Mouse (Mus musculus) gastrocnemius, adult 18-20 months (tissue): ENCODE measurements around the gene Vamp1. TPM values are rescaled to one million over a fixed set of nuclear protein-coding genes. Genes with fewer than 3 reads are reported as not detected.

Experiments used
- DNase-seq: peaks from one replicate; pipeline ENCODE4 v3.0.0; 2021; ENCODE audit warnings: low spot score
- total RNA-seq, 2 experiments: library from RNA; stranded (reverse); gene quantifications; 2 replicates each; pipeline ENCODE4 v1.2.3; 2021

Gene Vamp1
- total RNA-seq, 2 experiments from 2014 or later = 13.1 to 14.9 TPM

DNA sequence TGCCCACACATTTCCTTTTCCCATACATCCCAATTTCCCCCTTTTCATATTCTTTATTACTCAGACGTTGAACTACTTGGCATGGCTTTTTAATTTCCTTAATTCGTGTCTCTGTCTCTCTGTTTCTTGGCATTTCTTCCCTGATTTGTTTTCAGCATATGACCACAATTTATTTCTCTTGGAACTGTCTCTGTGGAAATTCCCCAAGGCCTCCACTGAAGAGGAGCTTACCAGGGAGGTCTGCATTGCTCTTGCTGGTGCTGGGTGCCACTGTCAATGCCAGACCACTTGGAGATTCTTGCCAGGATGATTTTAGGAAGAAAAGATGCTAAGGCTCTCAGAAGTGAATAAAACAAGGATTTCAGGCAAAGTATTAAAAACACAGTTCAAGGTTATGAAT, 2.7 kb upstream of the Vamp1 start:
- no peak for DNase-seq

DNA sequence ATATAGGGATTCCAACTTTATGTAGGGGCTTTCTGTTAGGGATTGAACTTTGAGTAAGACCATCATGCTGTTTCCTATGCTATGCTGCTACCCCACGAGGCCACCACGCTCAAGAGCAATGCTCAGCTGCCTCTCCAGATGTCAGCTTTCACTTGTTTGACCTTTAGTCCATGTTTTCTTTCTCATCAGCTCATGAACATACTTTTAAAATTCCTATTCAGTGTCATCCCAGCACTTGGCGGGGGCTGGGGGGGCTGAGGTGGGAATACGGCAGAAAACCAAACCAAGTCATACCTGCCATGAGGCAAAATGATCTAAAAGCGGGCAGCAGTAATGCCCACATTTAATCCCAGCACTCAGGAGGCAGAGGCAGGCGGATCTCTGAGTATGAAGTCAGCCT, 2.2 kb upstream of the Vamp1 start:
- DNase-seq = no peak

DNA sequence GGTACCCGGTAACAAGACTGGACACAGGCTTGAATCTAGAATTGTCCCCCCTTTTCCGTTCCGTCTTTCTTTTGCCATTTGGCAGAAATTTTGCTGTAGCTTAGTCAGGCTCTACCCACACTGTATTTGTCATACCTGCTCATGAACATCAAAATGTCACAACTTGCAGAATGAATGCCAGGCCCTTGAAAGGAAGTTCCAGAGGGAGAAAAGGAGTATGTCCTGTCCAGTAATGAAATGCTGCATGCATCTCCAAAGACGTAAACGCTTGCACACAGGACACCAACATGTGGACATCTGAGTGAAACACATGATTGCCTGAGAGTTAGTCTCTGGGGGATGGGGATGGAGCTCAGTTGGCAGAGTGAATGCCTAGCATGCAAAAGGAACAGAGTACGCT, 1.6 kb upstream of the Vamp1 start:
- DNase-seq = no peak

DNA sequence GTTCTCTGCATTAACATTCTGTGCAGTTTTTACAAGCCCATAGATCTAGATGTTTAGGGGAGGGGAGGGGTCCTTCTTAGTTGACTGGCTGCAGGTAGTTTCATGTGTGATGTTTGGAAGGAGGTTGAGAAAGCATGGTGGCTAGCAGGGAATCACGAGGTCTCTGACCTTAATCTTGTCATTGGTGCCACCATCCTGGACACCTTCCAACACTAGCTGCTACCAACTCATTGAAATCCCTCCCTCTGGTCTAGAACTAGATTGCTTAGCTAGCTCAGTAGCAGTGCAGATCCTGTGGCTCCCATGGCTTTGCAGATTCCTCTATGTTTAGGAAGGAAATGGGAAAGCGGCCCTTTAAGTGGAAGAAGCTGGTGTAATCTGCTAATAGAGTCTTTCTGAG, 1.5 kb downstream of the Vamp1 start:
- DNase-seq = no peak

DNA sequence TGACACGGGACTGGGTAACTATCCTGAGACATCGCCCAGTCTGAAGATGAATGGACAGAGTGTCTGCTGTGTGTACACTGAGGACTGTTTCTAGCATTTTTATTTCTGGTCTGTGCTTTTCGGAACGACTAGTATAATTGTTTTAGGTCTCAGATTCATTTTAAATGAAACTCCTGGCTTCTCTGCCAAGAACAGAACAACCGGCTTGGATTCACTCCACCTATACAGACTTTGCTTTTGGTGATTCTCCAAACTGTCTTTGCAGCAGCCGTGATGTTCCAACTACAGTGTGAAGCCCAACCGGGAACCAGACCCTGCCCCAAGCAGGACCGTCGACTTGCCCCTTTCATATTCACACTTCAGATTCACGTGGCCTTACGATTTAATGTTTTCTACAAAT, 2.5 kb downstream of the Vamp1 start:
- DNase-seq = no peak

DNA sequence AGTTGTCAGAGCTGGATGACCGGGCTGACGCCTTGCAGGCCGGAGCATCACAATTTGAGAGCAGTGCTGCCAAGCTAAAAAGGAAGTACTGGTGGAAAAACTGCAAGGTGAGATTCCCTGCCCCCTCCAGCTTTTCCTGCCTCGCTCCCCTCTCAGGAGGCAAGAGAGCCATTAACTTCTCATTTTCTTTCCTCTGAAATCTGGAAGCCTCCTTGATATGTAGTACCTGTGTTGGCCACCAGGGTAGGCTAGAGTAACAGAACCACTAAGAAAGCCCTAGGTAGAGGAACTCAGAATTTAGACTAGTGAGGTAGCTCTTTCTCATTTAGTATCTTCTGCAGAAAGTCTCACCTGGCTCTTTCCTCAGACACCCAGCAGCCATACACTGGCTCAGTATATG, 3.6 kb downstream of the Vamp1 start:
- peak; percentile 70 for DNase-seq

DNA sequence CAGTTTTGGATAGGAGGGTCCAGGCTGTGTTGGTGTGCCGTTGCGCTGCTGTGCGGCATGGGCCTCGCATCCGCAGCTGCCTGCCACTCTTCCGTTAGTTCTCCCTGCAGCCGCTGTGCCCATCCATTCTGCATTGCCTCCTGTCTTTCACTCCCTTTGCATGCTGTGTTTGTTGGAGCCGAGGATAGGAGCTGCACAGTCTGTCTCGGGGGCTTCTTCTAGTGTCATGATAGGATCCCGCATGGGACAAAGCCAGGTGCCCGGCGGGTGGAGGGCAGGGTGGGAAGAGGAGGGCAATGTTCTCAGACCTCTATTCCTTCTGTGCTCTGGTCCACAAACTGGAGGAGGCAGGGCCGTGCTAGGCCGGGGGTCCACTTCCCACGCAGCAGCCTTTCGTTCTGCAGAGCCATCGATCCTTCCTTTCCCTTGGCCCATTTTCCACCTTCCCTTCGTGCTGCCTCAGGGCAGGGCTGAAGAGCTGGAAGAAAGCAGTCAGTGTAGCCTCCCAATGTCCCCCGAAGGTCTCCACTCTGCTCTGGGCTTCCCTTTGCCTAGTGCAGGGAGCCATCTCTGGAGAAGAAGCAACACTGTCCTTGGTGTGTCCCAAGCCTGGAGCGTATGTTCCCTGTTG, 5.9 kb downstream of the Vamp1 start:
- DNase-seq = no peak

DNA sequence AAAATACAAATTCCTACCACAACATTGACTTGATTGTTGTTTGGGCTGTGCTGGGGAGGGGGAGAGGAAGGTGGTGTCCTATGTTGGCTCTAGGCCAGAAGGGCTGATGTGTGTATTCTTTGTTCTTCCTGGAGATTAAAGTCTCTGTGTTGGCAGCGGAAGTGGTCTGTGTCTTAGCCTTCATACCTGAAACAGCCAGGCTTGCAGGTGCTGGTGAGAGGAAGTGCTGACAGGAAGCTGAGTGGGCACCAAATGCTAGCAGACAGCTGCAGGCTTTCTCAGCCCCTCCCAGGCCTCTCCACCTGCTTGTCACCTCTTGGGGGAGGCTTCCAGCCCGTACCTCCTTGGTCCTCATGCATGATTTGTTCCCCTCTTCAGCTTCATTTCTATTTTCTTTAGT, 6.8 kb downstream of the Vamp1 start:
- no peak for DNase-seq

DNA sequence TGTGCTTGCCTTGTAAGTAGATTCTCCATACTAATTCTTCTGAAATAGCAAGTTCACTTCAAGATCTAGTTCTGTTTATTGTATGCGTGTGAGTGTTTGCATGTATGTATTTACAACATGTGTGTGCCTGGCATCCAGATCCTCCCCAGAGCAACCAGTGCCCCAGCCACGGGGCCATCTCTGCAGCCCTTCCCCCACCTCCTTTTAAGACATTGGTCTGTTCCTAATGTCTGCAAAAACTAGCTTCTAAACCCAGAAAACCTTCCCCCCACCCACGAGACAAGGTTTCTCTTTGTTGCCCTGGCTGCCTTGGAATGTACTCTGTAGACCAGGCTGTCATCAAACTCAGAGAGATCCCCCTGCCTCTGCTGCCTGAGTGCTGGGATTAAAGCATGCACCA, 7.2 kb downstream of the Vamp1 start:
- DNase-seq = no peak

DNA sequence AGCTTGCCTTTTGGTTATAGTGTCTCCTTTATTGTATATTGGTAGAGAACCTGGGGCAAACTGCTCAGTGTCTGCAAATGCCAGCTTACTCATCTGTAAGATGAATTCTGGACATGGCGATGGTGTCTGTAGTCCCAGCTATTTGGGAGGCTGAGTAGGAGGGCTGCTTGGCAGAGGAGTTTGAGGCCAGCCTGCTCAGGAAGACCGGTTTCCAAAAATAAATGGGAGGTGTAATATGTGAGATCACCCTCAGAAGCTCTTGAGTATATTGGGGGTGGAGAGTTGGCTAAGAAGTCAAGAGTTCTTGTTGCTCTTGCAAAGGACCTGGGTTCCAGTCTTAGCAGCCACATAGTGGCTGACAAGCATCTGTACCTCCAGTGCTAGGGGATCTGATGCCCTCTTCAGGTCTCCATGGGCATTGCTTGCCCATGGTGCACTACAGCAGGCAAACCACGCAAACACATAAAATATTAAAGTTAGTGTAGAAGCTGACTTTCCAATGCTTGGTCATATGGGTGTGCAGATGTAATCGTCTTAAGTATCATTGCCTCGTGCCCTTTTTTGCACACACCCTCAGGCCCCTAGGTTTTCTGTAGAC, 10.3 kb downstream of the Vamp1 start:
- DNase-seq = no peak

DNA sequence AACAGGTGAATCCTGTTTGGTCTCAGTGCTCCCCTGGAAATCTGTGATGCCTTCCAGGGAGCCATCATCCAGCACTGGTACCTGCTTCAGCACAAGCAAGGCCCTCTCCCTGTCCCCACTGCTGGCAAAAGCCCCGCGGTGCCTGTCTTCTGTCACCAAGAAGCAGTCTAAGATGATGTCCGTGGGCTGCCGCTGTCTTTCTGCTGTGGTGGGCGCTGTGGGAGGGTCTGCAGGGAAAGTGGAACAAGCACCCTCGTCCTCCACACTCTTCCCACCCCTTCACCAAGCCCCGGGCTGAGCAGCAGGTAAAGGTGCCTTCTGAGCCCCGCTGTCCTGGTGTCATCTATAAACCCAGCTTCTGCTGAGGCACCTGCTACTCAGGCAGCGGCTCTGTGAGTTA, 15.2 kb downstream of the Vamp1 start:
- no peak for DNase-seq

DNA sequence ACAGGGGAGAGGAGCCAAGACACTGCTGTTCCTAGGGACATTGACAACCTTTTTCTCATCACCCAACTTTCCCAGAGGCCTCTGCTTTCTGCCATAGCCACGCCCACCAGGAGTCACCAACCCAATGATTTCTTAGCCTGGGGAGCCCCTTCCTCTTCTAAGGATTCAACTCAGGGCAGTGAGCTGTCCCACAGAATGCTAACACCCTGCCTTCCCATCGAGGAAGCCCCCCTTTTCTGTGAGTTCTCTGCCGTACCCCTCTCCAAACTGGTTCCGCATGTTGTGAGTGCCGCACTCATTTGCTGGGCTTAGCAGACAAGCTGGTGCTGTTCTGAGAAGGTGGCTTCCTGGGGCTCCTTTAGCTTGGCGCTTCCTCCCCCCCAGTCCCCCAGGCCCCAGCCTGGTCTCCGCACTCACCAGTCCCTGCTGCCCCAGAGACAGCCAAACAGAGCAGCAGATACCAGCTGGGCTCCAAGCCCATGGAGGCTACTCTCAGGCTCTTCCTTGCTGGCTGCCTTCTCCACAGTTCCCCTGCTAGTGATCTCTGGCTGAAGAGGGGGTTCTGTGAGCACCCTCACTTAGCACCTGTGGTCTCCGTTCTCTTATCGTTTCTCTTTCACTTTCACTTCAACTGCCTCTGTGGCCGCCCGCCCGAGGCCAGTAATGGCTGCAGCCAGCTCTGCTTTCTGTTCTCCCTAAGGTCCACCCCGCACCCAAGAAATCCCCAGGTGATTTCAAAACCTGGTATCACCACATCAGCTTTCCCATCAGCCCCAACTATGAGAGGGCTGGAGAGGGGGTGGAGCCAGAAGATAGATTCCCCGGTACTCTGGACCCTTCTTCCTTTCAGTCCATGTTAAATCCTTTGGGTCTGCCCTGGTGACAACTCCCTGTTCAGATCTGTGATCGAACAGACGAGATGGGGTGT, 16.0 kb downstream of the Vamp1 start, which contains the start of gene Tapbpl:
TSS of gene Tapbpl (minus strand) at position 744 of the 928 bp plus-strand sequence.
- DNase-seq = peak; percentile 62

DNA sequence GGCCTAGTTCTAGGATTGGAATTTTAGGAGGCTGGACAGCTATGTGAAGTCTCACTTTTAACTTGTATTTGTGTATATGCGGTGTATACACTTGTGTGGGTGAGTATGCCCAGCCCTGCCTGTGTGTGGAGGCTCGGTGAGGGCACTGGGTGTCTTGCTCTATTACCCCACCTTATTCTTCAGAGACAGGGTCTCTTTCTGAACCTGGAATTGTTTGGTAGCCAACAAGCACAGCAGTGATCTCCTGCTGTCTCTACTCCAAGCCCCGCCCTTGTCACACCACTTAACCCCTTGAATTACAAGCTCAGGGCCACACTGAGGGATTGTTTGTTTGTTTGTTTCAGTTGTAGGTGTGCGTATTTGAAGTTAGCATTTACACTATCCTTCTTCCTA, 16.7 kb downstream of the Vamp1 start:
- DNase-seq = no peak

DNA sequence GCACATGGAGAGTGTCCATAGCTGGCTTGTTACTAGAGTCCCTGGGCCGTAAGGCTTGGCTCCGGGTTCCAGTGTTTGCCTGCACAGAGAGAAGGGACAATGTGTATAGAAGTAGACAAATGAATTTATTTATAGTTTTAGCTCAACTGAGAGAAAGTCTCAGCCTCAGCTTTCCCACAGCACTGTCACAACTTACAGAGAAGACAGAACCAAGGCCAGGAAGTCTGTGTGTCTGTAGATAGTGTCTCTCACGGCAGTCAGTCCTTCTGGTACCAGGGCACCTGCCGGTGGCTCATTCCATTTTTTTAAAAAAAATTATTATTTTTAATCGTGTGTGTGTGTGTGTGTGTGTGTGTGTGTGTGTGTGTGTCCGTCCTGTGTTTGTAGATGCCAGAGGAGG, 17.2 kb downstream of the Vamp1 start:
- no peak for DNase-seq

DNA sequence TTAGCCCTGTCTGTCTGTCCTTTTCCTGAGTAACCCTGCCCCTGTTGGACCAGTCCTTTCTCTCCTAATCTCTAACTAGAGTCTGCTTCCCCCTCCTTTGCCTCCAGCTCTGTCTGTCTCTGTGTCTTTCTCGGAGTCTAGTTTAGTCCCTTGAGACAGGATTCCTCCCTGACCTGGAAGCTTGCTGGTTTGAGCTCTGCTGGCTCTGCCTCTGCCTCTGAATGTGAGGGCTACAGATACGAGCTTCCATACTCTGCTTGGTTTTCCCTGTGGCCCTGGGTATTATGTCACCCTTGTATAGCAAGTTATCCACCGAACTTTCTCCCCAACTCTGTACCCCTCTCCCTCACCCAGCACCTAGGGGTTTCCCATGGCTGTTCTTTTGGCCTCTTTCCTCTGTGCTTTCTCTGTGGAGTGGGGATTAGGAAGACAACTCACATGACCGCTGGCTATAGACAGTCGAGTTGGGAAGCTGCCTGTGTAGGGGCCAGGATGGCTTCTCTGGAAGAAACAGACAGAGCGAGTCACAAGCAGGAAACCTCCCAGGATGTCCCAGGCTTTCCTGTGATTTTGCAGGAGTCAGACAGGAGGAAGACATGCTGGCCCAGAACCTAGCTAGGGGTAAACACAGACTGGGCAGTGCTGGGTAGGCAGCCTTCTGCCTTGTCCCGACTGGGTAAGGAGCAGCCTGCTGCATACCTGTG, 18.6 kb downstream of the Vamp1 start:
- peak; percentile 32 for DNase-seq

DNA sequence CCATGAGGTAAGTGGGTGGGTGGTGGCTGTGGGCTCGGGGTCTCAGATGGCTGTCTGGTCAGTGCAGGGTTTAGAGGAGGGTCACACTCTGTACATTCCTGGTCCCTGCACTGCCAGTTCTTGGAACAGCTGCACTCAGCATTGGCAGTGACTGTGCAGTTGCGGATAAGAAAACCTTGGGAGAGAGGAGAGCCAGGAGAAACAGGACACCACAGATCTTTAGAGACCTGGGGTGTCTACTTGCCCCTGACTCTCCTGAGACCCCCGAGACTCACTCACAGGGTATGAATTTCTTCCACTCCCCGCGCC, 19.1 kb downstream of the Vamp1 start:
- no peak for DNase-seq

DNA sequence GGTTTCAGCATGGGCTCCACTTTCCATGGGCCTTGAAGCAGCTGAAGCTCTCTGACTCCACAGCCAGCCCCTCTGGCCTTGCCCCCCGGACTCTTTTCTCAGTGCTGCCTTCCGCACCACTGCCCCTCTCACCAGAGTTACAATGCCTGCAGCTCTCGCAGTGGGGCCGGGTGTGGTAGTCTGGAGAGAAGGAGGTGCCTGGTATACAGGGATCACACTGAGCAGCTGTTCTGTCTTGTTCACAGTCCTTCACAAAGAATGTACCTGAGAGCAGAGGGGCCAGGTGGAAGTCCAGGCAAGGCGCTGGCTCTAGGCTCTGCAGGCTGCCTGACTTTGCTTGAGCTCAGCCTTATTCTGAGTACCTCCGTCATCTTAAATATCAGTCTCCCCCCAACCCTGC, 21.0 kb downstream of the Vamp1 start:
- no peak for DNase-seq

DNA sequence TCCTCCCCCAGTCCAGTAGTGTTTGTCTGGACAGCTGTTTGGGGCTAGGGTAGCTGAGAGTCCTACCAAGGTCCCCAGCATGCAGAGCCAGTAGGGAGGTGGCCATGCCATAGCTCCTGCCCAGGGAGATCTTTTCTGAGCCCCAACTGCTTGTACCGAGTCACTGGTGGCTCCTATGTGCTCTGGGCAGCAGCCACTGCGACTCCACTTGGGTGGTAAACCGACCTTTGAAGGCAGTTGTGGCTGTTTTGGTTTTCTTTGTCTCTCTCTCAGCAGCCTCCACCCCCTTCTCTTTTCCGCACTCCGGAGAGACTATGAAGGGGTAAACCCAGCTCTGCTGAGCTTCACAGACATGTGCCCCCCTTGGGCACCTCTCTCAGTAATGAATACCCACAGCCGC, 21.4 kb downstream of the Vamp1 start, which contains the start of gene Cd27:
TSS of gene Cd27 (minus strand) at position 229 of the 400 bp plus-strand sequence.
- DNase-seq = no peak

DNA sequence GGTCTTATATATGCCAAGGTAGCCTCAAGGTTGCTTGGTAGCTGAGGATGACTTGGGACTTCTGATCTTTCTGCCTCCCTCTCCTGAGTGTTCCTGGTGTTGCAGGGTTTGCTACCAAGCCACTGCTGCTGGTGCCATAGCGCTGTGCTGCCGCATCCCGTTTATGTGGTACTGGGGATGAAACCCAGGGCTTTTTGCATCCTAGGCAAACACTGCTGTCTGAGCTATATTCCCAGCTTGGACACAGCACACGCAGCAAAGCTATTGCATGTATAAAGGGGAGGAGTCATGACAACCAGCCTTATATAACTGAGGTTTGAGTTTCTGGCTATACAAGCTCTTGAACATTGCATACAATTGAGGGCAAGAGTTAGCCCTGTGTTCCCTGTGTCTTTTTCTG, 22.1 kb downstream of the Vamp1 start:
- no peak for DNase-seq

DNA sequence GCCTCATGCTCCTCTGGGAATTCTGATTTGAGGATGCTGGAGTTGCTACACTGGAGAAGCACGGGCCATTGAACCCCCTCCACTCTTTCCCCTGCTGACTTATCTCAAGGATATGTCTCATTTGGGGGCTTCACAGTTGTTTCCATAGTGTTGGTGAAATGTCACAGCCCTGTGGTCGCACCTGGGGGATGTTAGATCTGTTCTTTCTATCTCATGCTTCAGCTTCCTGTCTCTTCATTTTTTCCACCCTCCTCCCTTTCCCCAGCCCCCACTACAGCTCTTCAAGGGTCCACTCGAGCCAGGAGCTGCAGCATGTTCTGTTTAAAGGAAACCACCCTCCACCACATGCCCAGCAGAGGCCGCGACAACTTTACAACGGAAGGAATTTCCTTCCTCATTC, 23.0 kb downstream of the Vamp1 start:
- DNase-seq = no peak

DNA sequence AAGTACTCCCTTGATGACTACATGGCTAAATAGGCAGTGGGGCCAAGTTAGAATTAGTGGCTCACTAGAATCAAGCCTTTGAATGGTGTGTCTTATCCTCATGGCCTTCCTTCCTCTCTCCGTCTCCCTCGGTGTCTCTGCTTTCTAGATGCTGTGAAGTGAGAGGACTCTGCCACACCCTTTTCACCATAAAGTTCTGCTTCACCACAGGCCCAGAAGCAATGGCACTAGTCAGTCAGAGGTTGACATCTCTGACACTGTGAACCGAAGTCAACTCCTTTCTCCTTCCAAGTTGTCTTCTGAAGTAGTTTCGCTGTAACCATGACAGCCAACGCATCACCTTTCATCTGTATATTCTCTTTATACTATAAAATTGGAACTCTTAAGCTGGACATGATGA, 24.2 kb downstream of the Vamp1 start:
- DNase-seq = no peak

DNA sequence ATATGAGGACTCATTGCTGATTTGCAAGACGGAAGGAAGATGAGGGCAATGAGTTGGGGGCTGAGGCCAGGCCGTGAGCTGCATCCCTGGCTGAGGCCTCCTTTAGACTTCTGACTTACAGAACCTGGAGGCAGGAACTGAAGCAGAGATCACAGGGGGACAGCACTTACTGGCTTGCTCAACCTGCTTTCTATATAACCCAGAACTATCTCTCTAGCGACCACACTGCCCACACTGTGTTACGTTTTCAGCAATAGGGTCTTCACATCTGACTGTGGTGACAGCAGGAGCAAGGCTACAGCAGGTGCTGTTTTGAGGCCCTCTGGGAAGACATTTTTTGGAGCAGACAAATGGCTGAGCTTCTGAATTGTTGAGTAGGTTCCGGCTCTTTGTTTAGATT, 25.3 kb downstream of the Vamp1 start:
- DNase-seq = no peak
